Mouse (Mus musculus) liver, embryonic 14.5 days (tissue): Measurements from ENCODE around the gene Ssr2. TPM values are rescaled to one million over a fixed set of nuclear protein-coding genes. Genes with fewer than 3 reads are reported as not detected.

Source experiments
- ATAC-seq: fragments of 200-750 bp; cut with Nextera tagmentation; 2 replicates; pipeline ENCODE4 v1.8.0; 2017; ENCODE audit warnings: moderate number of reproducible peaks, mild to moderate bottlenecking, moderate library complexity; ENCODE audit not compliant: insufficient read depth
- DNase-seq, 3 experiments: peaks; one replicate each; pipeline ENCODE4 v3.0.0-alpha.2; 2012 to 2013; ENCODE audit warnings: low read depth in 3 of 3, low spot score in 3 of 3
- H3K27ac ChIP-seq: fragments of 300-500 bp; sonication (generic); 2 replicates; pipeline ENCODE4 v1.5.1; 2014; ENCODE audit warnings: moderate library complexity, mild to moderate bottlenecking, control low read depth, inconsistent platforms
- H3K27me3 ChIP-seq: fragments of 300-500 bp; sonication (generic); 2 replicates; pipeline ENCODE4 v1.6.1; 2014; ENCODE audit warnings: mild to moderate bottlenecking, low read length, moderate library complexity; ENCODE audit not compliant: control insufficient read depth, insufficient read depth
- H3K36me3 ChIP-seq: fragments of 300-500 bp; sonication (generic); replicated peaks from 2 replicates; pipeline ENCODE4 v1.6.1; 2014; ENCODE audit warnings: low read depth; ENCODE audit not compliant: control insufficient read depth, insufficient read depth
- H3K4me1 ChIP-seq, 2 experiments: fragments of 200-500 bp in 1 of 2; fragments of 300-500 bp in 1 of 2; sonication (generic) in 1 of 2; replicated peaks; 2 replicates each; pipeline ENCODE4 v1.6.1; 2012 to 2014; ENCODE audit warnings: antibody characterized with exemption in 1 of 2, inconsistent platforms in 1 of 2, low read length in 1 of 2; ENCODE audit not compliant: control insufficient read depth in 2 of 2, insufficient read depth in 2 of 2
- H3K4me2 ChIP-seq: fragments of 300-500 bp; sonication (generic); 2 replicates; pipeline ENCODE4 v1.6.1; 2014; ENCODE audit warnings: low read depth, mild to moderate bottlenecking, control low read depth, moderate library complexity
- H3K4me3 ChIP-seq, 2 experiments: fragments of 200-500 bp in 1 of 2; fragments of 300-500 bp in 1 of 2; sonication (generic) in 1 of 2; 2 replicates each; pipeline ENCODE4 v1.5.1; 2012 to 2014; ENCODE audit warnings: low read depth in 2 of 2, low read length in 2 of 2, mild to moderate bottlenecking in 2 of 2, control low read depth in 1 of 2, inconsistent platforms in 1 of 2, moderate library complexity in 1 of 2; ENCODE audit not compliant: insufficient read depth in 1 of 2
- H3K9ac ChIP-seq: fragments of 300-500 bp; sonication (generic); replicated peaks from 2 replicates; pipeline ENCODE4 v1.6.1; 2014; ENCODE audit warnings: mild to moderate bottlenecking, control low read depth, moderate library complexity
- H3K9me3 ChIP-seq: fragments of 300-500 bp; sonication (generic); 2 replicates; pipeline ENCODE4 v1.6.1; 2016; ENCODE audit warnings: low read length, mixed read lengths; ENCODE audit not compliant: control insufficient read depth
- CTCF ChIP-seq: IDR thresholded peaks from 2 replicates; pipeline ENCODE4 v1.5.1; 2016; ENCODE audit warnings: antibody characterized with exemption, low read depth, control low read depth
- EP300 ChIP-seq: IDR thresholded peaks from 2 replicates; pipeline ENCODE4 v1.6.1; 2016; ENCODE audit warnings: antibody characterized with exemption, low read depth
- WGBS: fragments of 180-500 bp; shearing (Covaris S2); extraction: QIAGEN DNeasy Blood & Tissue Kit; methylation state at CpG from one replicate; pipeline ENCODE4 v1.1.7; 2014; ENCODE audit not compliant: insufficient replicate concordance; 5-methylcytosine and 5-hydroxymethylcytosine counted together
- polyA plus RNA-seq, 2 experiments: library from polyadenylated mRNA; depleted of rRNA in 1 of 2; stranded (reverse) in 1 of 2; unstranded in 1 of 2; fragments of >200 nt; fragmentation: Nextera tagmentation in 1 of 2; extraction: Ambion mirVana in 1 of 2; gene quantifications; 2 replicates each; pipeline versions ENCODE4 v1.2.1 to v1.2.3; 2012 to 2014

Gene Ssr2
- polyA plus RNA-seq, 2 experiments = 165 to 173 TPM

DNA sequence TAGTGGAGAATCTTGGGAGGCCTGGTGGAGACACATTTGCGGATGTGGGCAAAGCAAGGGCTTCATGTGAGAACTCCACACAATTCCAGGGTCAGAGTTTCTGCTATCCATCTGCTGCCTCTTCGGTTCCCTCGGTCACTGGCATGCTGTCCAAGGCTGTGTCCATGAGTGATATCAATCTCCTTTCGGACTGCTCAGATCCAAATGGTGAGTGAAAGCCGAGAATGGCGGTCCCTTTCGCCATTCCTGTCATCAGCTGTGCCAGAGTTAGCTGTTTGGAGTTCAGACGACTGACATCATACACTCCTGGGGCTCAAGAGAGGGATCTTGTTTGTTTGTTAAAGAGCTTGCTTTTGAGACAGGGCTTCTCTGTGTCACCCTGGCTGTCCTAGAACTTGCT, 38.7 kb downstream of the Ssr2 start:
- Histone ChIP-seq H3K9ac (no peak overlapping the region), H3K9me3 (no peaks in the 10 kb centered on the region), H3K27me3 (no peaks in the 10 kb centered on the region), H3K4me2 (no peak overlapping the region), H3K27ac (no peak overlapping the region), H3K4me3 (no peak overlapping the region), H3K4me1 (peaks cover 11 to 12% of the 10 kb centered on the region in 2 experiments), H3K36me3 (no peaks in the 10 kb centered on the region)
- 70% methylated on average over 8 of the region's 8 CpGs for whole genome bisulfite sequencing
- TF ChIP-seq CTCF (no peak), EP300 (no peak)
- DNase-seq (no peak), ATAC-seq (no peak)

DNA sequence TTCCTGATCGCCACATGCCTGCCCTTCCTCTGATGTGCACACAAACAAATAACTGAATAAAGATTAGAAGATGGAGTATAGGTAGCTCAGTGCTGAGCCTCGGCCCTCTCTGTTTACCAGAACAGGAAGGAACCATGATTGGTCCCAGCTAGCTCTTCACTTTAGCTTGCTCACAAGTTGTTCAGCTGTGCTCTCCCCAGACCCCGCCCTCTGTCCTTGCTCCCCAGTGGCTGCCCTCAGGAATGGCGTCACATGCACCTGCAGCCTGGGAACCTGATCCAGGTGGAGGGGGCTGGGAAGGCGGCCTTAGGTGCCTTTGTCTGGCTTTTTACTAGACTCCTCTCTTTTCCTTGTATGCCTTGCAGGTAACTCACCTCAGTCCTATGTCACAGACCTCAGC, 39.4 kb downstream of the Ssr2 start:
- no peak overlapping the region for H3K4me2 ChIP-seq
- no peaks in the 10 kb centered on the region for H3K36me3 ChIP-seq
- TF ChIP-seq EP300 (no peak), CTCF (no peak)
- H3K9ac ChIP-seq = no peak overlapping the region
- WGBS = 52% methylated on average over 5 of the region's 5 CpGs
- no peak overlapping the region for H3K4me3 ChIP-seq
- H3K27me3 ChIP-seq = no peaks in the 10 kb centered on the region
- no peak for DNase-seq
- no peak for ATAC-seq
- no peak overlapping the region for H3K27ac ChIP-seq
- H3K4me1 ChIP-seq = peaks cover 11 to 18% of the 10 kb centered on the region in 2 experiments
- H3K9me3 ChIP-seq = no peaks in the 10 kb centered on the region

DNA sequence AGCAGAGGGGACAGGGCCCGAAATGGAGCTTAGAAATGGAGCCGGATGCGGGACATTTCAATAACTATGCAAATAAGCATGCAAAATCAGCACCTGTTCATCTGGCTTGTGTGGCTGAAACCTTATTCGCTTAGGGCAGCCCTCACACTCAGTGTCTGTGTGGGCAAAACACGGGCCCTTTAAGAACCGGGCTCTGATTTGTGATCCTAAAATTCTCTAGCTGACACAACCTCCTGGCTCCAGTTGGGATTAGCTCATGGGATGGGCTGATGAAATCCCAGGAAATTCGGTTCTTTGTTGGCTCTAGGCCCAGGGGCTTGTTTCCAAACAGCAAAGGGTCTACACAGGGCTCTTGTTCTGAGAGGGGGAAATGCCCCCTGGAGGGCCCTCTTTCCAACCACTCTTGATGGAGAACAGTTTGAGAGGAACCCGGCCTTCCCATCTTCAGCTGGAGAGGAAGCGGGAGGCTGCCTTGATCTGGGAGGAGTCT, 40.3 kb downstream of the Ssr2 start:
- TF ChIP-seq CTCF (no peak), EP300 (no peak)
- Histone ChIP-seq H3K27ac (no peak overlapping the region), H3K4me1 (peaks cover 13 to 24% of the 10 kb centered on the region in 2 experiments), H3K4me2 (no peak overlapping the region), H3K4me3 (no peak overlapping the region), H3K36me3 (no peaks in the 10 kb centered on the region), H3K9ac (no peak overlapping the region), H3K27me3 (no peaks in the 10 kb centered on the region), H3K9me3 (no peaks in the 10 kb centered on the region)
- WGBS = 63% methylated on average over 9 of the region's 9 CpGs
- DNase-seq = no peak
- no peak for ATAC-seq

DNA sequence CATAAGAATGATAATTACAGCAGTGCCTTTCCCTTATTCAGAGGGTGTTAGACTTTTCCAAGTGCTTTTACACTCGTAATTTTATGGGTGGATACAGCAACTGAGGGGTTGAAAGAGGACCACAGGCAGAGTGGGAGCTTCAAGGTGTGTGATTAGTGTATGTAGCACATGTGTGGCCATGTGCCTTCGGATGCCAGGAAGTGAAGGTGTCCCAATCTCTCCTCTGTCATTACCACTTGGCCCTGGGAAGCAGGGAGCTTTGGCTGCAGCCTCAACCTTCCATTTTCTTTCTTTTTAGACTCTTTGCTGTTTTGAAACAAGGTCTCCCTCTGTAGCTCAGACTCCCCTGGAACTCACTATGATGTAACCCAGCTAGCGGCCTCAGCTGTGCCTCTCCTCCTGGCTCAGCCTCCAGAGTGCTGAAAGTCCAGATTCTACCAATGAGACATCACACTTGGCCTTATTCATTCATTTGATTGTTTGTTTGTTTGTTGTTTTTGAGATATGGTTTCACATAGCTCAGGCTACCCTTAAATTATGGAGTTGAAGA, 41.4 kb downstream of the Ssr2 start:
- WGBS = 56% methylated on average over 3 of the region's 3 CpGs
- DNase-seq (no peak), ATAC-seq (no peak)
- H3K4me1 ChIP-seq = peaks cover 13 to 24% of the 10 kb centered on the region in 2 experiments
- no peak overlapping the region for H3K9ac ChIP-seq
- H3K36me3 ChIP-seq = no peaks in the 10 kb centered on the region
- no peak for TF ChIP-seq EP300
- TF ChIP-seq CTCF = no peak
- H3K27ac ChIP-seq = no peak overlapping the region
- no peaks in the 10 kb centered on the region for H3K27me3 ChIP-seq
- H3K9me3 ChIP-seq = no peaks in the 10 kb centered on the region
- no peak overlapping the region for H3K4me2 ChIP-seq
- no peak overlapping the region for H3K4me3 ChIP-seq

- ATAC-seq (peak; percentile 14; the same call in 1 of the 2 replicates), DNase-seq (no peak)
- H3K27me3 ChIP-seq = no peaks in the 10 kb centered on the region
- no peak overlapping the region for H3K4me3 ChIP-seq
- no peaks in the 10 kb centered on the region for H3K36me3 ChIP-seq
- peaks cover 15 to 27% of the 10 kb centered on the region in 2 experiments for H3K4me1 ChIP-seq
- TF ChIP-seq EP300 = no peak
- no peak for TF ChIP-seq CTCF
- H3K4me2 ChIP-seq = no peak overlapping the region
- no peaks in the 10 kb centered on the region for H3K9me3 ChIP-seq
- no peak overlapping the region for H3K9ac ChIP-seq
- H3K27ac ChIP-seq = no peak overlapping the region
- 50% methylated on average over 8 of the region's 8 CpGs for WGBS
Measured at GRCm38 (mm10) chr3:88618074-88618871, 42.6 kb downstream of the Ssr2 start.
